Mouse (Mus musculus): ENCODE measurements at regions not wholly inside any gene's neighbourhood (a gene's known extent, or its start where the extent isn't known, plus 50 kb on each side); places are given as distances from the start of the nearest gene placed in this dataset.

DNA sequence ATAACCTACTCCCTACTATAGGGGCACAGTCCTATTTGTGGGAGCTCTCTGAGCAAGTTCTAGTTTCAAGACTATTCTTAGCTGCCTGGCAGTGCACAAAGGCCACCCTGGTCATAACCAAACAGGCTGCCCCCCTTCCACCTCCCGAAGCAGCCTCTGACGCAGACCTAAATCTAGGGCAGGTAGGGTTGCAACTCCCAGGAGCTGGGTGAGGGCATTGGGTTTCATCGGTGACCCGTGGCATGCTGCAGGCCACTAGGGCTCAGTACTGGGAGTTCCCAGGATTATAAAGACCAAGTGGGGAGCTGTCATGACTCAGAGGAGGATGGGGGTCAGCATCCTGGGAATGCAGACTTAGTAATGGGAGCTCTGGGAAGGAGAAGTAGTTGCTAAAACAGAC is 818.8 kb upstream of the Car8 start:
- no peak for TF ChIP-seq CTCF (IDR thresholded peaks at IDR 0.05; ENCODE audit: low read depth)
- no peak for TF ChIP-seq EP300 (optimal IDR thresholded peaks at IDR 0.05)

All from stomach, postnatal 0 days (tissue).